Mouse (Mus musculus): ENCODE measurements around the gene Smad6.
A peak's percentile ranks its signal among the peaks of the same experiment; 100 is the strongest.

GRCm38 (mm10) chr9:63915976-63916375, 105.9 kb downstream of the Smad6 start:
- TF ChIP-seq POLR2A (IDR thresholded peaks at IDR 0.05; ENCODE audit: borderline replicate concordance, insufficient read depth, low read length): no peak
- TF ChIP-seq CTCF (IDR thresholded peaks at IDR 0.05; ENCODE audit: borderline replicate concordance, insufficient read depth, low read depth, low read length): peak; percentile 46; the same call in 1 of the 2 replicates
